Mouse (Mus musculus): ENCODE measurements around the gene Ptbp2.

Gene Ptbp2

DNA sequence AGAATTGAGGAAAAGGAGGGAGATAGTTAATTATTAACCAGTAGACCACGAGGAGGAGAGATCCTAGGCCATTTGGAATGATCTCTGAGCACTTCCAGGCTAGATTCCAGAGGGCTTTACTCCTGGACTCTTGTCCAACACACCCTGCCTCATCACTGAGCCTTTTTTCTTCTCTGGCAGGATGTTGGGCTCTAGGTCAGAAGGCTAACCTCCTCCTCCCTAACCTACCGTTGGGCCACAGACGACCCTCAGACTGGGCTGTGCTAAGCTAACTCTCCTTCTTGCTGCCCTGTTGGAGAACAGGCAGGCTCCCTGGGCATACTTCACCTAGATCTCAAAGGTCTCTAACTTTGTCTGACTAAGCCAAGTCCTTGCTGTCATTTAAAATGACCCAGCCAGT is 82.8 kb downstream of the Ptbp2 start:
- in situ Hi-C loops (cut with MboI, MseI): no loop called here

DNA sequence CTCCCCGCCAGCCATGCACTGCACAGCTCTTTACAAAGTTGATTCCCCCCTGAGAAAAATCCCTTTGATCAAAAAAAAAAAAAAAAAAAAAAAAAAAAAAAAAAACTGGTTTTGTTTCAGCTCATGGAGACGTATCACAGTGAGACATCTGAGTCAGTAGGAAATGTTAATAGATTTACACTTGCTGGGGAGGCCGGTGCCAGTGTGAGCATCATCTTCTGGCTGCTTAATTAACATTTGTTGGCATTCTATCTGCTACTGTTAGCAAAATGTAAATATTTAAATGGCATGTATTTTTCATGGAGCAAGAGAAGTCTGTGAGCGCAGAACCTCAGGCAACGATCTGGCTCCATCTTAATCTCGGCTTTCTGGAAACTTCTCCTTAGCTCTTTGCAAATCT is 99.5 kb downstream of the Ptbp2 start:
- in situ Hi-C loops (cut with MboI, MseI): no loop called here

Measured in T-helper 2 cell (primary cell).